Mouse (Mus musculus) CH12.LX (cell line): ENCODE measurements around the gene Smarca2. TPM values are rescaled to one million over a fixed set of nuclear protein-coding genes. Genes with fewer than 3 reads are reported as not detected.

Experiments
- DNase-seq: peaks from one replicate; pipeline ENCODE4 v3.0.0-alpha.2; 2013; ENCODE audit errors: extremely low read depth
- H3K27ac ChIP-seq: 2 replicates; pipeline ENCODE4 v1.5.1; 2012; ENCODE audit warnings: low read depth, mild to moderate bottlenecking, control low read depth, moderate library complexity; ENCODE audit not compliant: insufficient read depth
- H3K27me3 ChIP-seq: replicated peaks from 2 replicates; pipeline ENCODE3; 2012; ENCODE audit warnings: inconsistent platforms
- H3K36me3 ChIP-seq, 2 experiments: replicated peaks in 1 of 2; 2 replicates each; pipeline versions ENCODE3 to v1.6.1; 2012; ENCODE audit warnings: inconsistent platforms in 1 of 2, low read length in 1 of 2, mild to moderate bottlenecking in 1 of 2, mixed read lengths in 1 of 2, moderate library complexity in 1 of 2; ENCODE audit not compliant: control insufficient read depth in 1 of 2, insufficient read depth in 1 of 2
- H3K4me1 ChIP-seq, 2 experiments: 2 replicates each; pipeline ENCODE4 v1.6.1; 2012; ENCODE audit warnings: inconsistent platforms in 1 of 2, moderate library complexity in 1 of 2; ENCODE audit not compliant: insufficient read depth in 2 of 2, control insufficient read depth in 1 of 2
- H3K4me2 ChIP-seq: 2 replicates; pipeline ENCODE4 v1.6.1; 2012; ENCODE audit warnings: low read depth, mild to moderate bottlenecking, control low read depth; ENCODE audit not compliant: poor library complexity, insufficient read depth, severe bottlenecking
- H3K4me3 ChIP-seq, 3 experiments: fragments of 150-350 bp in 1 of 3; sonication (generic) in 1 of 3; replicated peaks in 1 of 3; 2 replicates each; pipeline versions ENCODE3 to v1.5.1; 2011 to 2012; ENCODE audit warnings: low read depth in 2 of 3, low read length in 2 of 3, mild to moderate bottlenecking in 2 of 3, moderate library complexity in 2 of 3, control low read depth in 1 of 3, improper control_type of control experiment in 1 of 3, inconsistent platforms in 1 of 3, mixed read lengths in 1 of 3; ENCODE audit not compliant: poor library complexity in 1 of 3
- H3K79me2 ChIP-seq: replicated peaks from 2 replicates; pipeline ENCODE4 v1.6.1; 2012; ENCODE audit warnings: mild to moderate bottlenecking, moderate library complexity; ENCODE audit not compliant: control insufficient read depth, poor library complexity, insufficient read depth, severe bottlenecking; ENCODE audit errors: extremely low read depth
- H3K9ac ChIP-seq: 2 replicates; pipeline ENCODE4 v1.6.1; 2012; ENCODE audit warnings: low read depth, mild to moderate bottlenecking, control low read depth, moderate library complexity; ENCODE audit not compliant: insufficient read depth
- H3K9me3 ChIP-seq: replicated peaks from 2 replicates; pipeline ENCODE3; 2012; ENCODE audit warnings: low read length, inconsistent platforms, mixed read lengths
- BHLHE40 ChIP-seq: IDR thresholded peaks from 2 replicates; pipeline ENCODE4 v1.6.1; 2011; ENCODE audit warnings: mild to moderate bottlenecking, low read depth, low read length, improper control_type of control experiment
- CHD1 ChIP-seq: IDR thresholded peaks from 2 replicates; pipeline ENCODE4 v1.6.1; 2012; ENCODE audit warnings: low read depth, low read length, improper control_type of control experiment, inconsistent platforms
- CTCF ChIP-seq, 2 experiments: IDR thresholded peaks in 1 of 2; conservative IDR thresholded peaks in 1 of 2; 2 replicates each; pipeline ENCODE4 v1.5.1; 2011 to 2012; ENCODE audit warnings: low read depth in 2 of 2, low read length in 2 of 2, improper control_type of control experiment in 1 of 2, inconsistent platforms in 1 of 2, mild to moderate bottlenecking in 1 of 2, moderate library complexity in 1 of 2
- E2F4 ChIP-seq: IDR thresholded peaks from 2 replicates; pipeline ENCODE4 v1.6.1; 2011; ENCODE audit warnings: low read depth, low read length, improper control_type of control experiment; ENCODE audit not compliant: insufficient replicate concordance
- ELF1 ChIP-seq: IDR thresholded peaks from 2 replicates; pipeline ENCODE4 v1.6.1; 2014; ENCODE audit warnings: low read depth, mild to moderate bottlenecking, inconsistent platforms, low read length, improper control_type of control experiment
- EP300 ChIP-seq: IDR thresholded peaks from 2 replicates; pipeline ENCODE4 v1.6.1; 2011; ENCODE audit warnings: low read length, improper control_type of control experiment
- IRF4 ChIP-seq: IDR thresholded peaks from 2 replicates; pipeline ENCODE4 v1.6.1; 2014; ENCODE audit warnings: low read depth, mild to moderate bottlenecking, inconsistent platforms, low read length, improper control_type of control experiment
- JUN ChIP-seq: IDR thresholded peaks from 2 replicates; pipeline ENCODE4 v1.6.1; 2011; ENCODE audit warnings: low read depth, mild to moderate bottlenecking, low read length, improper control_type of control experiment, moderate library complexity; ENCODE audit not compliant: insufficient read depth
- JUND ChIP-seq: conservative IDR thresholded peaks from 2 replicates; pipeline ENCODE4 v1.6.1; 2011; ENCODE audit warnings: low read depth, low read length, improper control_type of control experiment
- MAX ChIP-seq: IDR thresholded peaks from 2 replicates; pipeline ENCODE4 v1.6.1; 2011; ENCODE audit warnings: low read length, improper control_type of control experiment
- MAZ ChIP-seq: IDR thresholded peaks from 2 replicates; pipeline ENCODE4 v1.6.1; 2012; ENCODE audit warnings: low read depth, mild to moderate bottlenecking, inconsistent platforms, low read length, improper control_type of control experiment, moderate library complexity
- MEF2A ChIP-seq: IDR thresholded peaks from 2 replicates; pipeline ENCODE4 v1.6.1; 2014; ENCODE audit warnings: low read depth, mild to moderate bottlenecking, inconsistent platforms, low read length, improper control_type of control experiment, borderline replicate concordance
- MXI1 ChIP-seq: IDR thresholded peaks from 2 replicates; pipeline ENCODE4 v1.6.1; 2011; ENCODE audit warnings: mild to moderate bottlenecking, low read depth, low read length, improper control_type of control experiment
- MYC ChIP-seq: IDR thresholded peaks from 2 replicates; pipeline ENCODE4 v1.6.1; 2011; ENCODE audit warnings: low read depth, mild to moderate bottlenecking, improper control_type of control experiment, low read length
- RAD21 ChIP-seq: IDR thresholded peaks from 2 replicates; pipeline ENCODE4 v1.6.1; 2011; ENCODE audit warnings: low read depth, mild to moderate bottlenecking, low read length, improper control_type of control experiment, moderate library complexity
- RCOR1 ChIP-seq: conservative IDR thresholded peaks from 2 replicates; pipeline ENCODE4 v1.6.1; 2012; ENCODE audit warnings: low read depth, mild to moderate bottlenecking, inconsistent platforms, low read length, improper control_type of control experiment
- SIN3A ChIP-seq: IDR thresholded peaks from 2 replicates; pipeline ENCODE4 v1.6.1; 2012; ENCODE audit warnings: low read length, improper control_type of control experiment, inconsistent platforms
- UBTF ChIP-seq: IDR thresholded peaks from 2 replicates; pipeline ENCODE4 v1.6.1; 2012; ENCODE audit warnings: low read depth, mild to moderate bottlenecking, inconsistent platforms, low read length, improper control_type of control experiment, moderate library complexity
- USF1 ChIP-seq: IDR thresholded peaks from 2 replicates; pipeline ENCODE4 v1.6.1; 2014; ENCODE audit warnings: low read depth, mild to moderate bottlenecking, inconsistent platforms, low read length, improper control_type of control experiment
- ZC3H11A ChIP-seq: IDR thresholded peaks from 2 replicates; pipeline ENCODE4 v1.6.1; 2012; ENCODE audit warnings: low read depth, mild to moderate bottlenecking, inconsistent platforms, low read length, improper control_type of control experiment
- ZKSCAN1 ChIP-seq: IDR thresholded peaks from 2 replicates; pipeline ENCODE4 v1.6.1; 2012; ENCODE audit warnings: low read depth, inconsistent platforms, low read length, improper control_type of control experiment, borderline replicate concordance
- dilution Hi-C: fragments of 300-500 bp; cut with MboI; formaldehyde crosslinking; loops from 2 replicates; pipeline ENCODE4 v1.14.3; 2020; ENCODE audit warnings: low sequenced_read_pairs; ENCODE audit not compliant: extremely low pct_unique_long_range_greater_than_20kb, extremely low pct_ligation_motif_present
- in situ Hi-C: fragments of 300-500 bp; cut with MboI; formaldehyde crosslinking; loops from 3 replicates; pipeline ENCODE4 v1.14.3; 2019; ENCODE audit warnings: low sequenced_read_pairs, low pct_ligation_motif_present, low pct_unique_long_range_greater_than_20kb, mixed read lengths
- polyA plus RNA-seq: library from polyadenylated mRNA; unstranded; fragments of >175 nt; gene quantifications from 2 replicates; pipeline ENCODE4 v1.2.1, GENCODE M21; 2012; ENCODE audit warnings: low read depth; ENCODE audit not compliant: insufficient read length
- total RNA-seq, 2 experiments: library from RNA; depleted of rRNA; stranded (reverse); fragments of 300-350 nt in 1 of 2; fragments of >200 nt in 1 of 2; gene quantifications; 2 replicates each; pipeline ENCODE4 v1.2.3; 2012 to 2014

Gene Smarca2
- total and polyA plus RNA-seq, 3 experiments = 19.4 to 47.1 (median 21.8) TPM

- H3K27me3 ChIP-seq = no peaks in the 10 kb centered on the region
- dilution Hi-C loops = no loop called here
- no peaks in the 10 kb centered on the region for H3K9me3 ChIP-seq
- no peak overlapping the region for H3K4me2 ChIP-seq
- H3K27ac ChIP-seq = no peak overlapping the region
- H3K4me1 ChIP-seq = peaks cover 0 to 12% of the 10 kb centered on the region in 2 experiments; a peak in 2 of 4 replicates
- H3K9ac ChIP-seq = no peak overlapping the region
- H3K36me3 ChIP-seq = peaks cover 24 to 84% of the 10 kb centered on the region in 2 experiments
- no peak for DNase-seq
- in situ Hi-C loops = no loop called here
- no peak overlapping the region for H3K4me3 ChIP-seq
- no peaks in the 10 kb centered on the region for H3K79me2 ChIP-seq
- TF ChIP-seq USF1 (no peak), MEF2A (no peak), CTCF (conservative IDR thresholded peaks at IDR 0.05 in 1 of 2, IDR thresholded peaks at IDR 0.05 in 1 of 2; ENCODE audit: low read depth in 2 of 2, low read length in 2 of 2) (no peak), ZKSCAN1 (no peak), MAZ (no peak), ZC3H11A (no peak), BHLHE40 (no peak), E2F4 (no peak), MAX (no peak), RCOR1 (no peak), CHD1 (no peak), ELF1 (no peak), MXI1 (no peak), JUN (no peak), RAD21 (no peak)
- TF ChIP-seq, all 38 proteins: peak for 0
Observed at GRCm38 (mm10) chr19:26768846-26769245, 164.0 kb downstream of the Smarca2 start.

- Histone ChIP-seq H3K4me3 (no peak overlapping the region), H3K27me3 (no peaks in the 10 kb centered on the region), H3K79me2 (no peaks in the 10 kb centered on the region), H3K4me1 (peaks cover 0 to 12% of the 10 kb centered on the region in 2 experiments; a peak in 2 of 4 replicates), H3K9me3 (no peaks in the 10 kb centered on the region), H3K4me2 (no peak overlapping the region), H3K36me3 (peaks cover 33 to 84% of the 10 kb centered on the region in 2 experiments), H3K27ac (no peak overlapping the region), H3K9ac (no peak overlapping the region)
- TF ChIP-seq SIN3A = no peak
- no peak for TF ChIP-seq E2F4
- no peak for TF ChIP-seq JUND
- TF ChIP-seq CHD1 = no peak
- TF ChIP-seq IRF4 = no peak
- TF ChIP-seq UBTF = no peak
- no peak for TF ChIP-seq BHLHE40
- TF ChIP-seq RCOR1 = no peak
- TF ChIP-seq EP300 = no peak
- no peak for TF ChIP-seq MYC
- dilution Hi-C loops = no loop called here
- DNase-seq = peak; percentile 33
- in situ Hi-C loops = no loop called here
Observed at GRCm38 (mm10) chr19:26769609-26770500, 165.0 kb downstream of the Smarca2 start.
